Mouse (Mus musculus): ENCODE data around the gene Slc9a9. TPM values are rescaled to one million over a fixed set of nuclear protein-coding genes. Genes with fewer than 3 reads are reported as not detected.

The Slc9a9 gene
- polyA plus RNA-seq, 1 experiment = 20.8 TPM

GRCm38 (mm10) chr9:95121151-95121835 is 451.6 kb downstream of the Slc9a9 start:
- no peak for DNase-seq (ENCODE audit: extremely low spot score in 1 of 2, low spot score in 1 of 2)

- no peak for DNase-seq (ENCODE audit: extremely low spot score in 1 of 2, low spot score in 1 of 2)
Observed at GRCm38 (mm10) chr9:95125683-95126082, 456.0 kb downstream of the Slc9a9 start.

DNA sequence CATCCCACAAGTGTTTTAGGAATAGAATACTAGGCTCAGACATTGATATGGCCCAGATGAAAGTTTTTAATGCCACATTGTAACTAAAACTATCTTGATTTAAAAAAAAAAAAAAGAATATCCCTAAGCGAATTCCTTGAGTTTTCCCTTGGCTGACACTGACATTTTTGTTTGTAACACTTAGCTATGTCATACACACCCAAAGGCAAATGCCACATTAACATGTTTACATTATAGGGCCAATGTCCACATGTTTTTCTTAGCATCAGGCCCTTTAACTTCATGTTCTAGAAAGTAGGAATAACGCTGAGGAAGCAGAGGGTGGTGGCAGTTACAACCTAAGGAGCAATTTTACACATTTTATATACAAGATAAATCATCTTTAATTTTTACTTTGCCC is 458.1 kb downstream of the Slc9a9 start:
- DNase-seq (ENCODE audit: extremely low spot score in 1 of 2, low spot score in 1 of 2) = no peak

- DNase-seq (ENCODE audit: extremely low spot score in 1 of 2, low spot score in 1 of 2) = no peak
Observed at GRCm38 (mm10) chr9:95149206-95149729, 479.6 kb downstream of the Slc9a9 start.

DNA sequence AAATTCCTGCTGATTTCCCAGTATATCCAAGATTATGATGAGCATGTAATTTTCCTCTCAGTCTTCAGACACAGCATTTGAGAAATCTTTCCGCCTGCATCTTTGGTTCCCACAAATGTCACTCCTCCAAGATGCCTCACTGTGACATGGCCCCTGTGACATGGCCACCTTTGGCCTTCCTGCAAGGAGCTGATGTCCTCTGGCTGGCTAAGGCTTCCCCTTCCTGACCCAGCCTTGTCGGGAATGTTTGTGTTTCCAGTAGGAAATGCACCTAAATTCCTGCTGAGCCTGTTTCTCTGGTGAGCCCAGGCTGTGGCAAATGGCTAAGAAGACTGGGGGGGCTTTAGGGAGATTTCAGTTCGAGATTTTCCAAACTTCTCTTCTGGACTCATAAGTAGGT is 480.4 kb downstream of the Slc9a9 start:
- no peak for DNase-seq (ENCODE audit: extremely low spot score in 1 of 2, low spot score in 1 of 2)

DNA sequence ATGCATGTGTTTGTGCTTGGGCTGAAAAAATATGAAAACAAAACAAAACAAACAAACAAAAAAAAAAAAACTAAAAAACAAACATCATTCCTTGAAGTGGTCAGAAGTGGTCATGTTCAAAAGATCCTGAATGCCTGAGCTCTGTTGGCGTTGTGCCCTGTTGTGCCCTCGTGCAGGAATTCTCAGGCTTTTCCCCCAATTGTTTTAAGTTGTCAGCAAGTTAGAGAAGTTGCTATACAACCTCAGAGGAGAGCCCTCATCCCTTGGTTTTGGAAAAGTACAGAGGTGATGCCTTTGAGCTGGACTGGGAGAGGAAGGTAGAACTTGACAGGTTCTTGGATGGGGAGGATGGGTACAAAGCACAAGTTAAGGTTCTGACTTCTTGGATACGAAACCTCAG is 480.9 kb downstream of the Slc9a9 start:
- DNase-seq (ENCODE audit: extremely low spot score in 1 of 2, low spot score in 1 of 2) = no peak

GRCm38 (mm10) chr9:95150998-95151397 is 481.3 kb downstream of the Slc9a9 start:
- DNase-seq (ENCODE audit: extremely low spot score in 1 of 2, low spot score in 1 of 2) = no peak

DNA sequence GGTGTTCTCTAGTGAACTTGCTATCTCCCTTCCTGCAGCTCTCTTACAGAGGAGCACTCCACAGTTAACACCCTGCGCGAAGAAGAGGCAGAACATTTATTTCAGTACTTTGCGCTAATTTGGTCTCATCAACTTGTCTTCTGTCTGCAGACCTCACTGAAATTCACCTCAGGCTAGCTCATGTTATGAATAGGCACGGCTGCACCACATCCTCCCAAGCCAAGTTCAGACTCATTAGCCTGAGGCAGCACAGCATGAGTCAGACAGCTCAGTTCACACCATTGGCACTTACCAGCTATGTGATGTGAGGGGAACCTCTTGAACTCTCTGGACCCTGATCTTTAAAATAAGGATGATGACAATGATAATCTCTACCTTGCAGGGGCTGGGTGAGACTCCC is 482.0 kb downstream of the Slc9a9 start:
- DNase-seq (ENCODE audit: extremely low spot score in 1 of 2, low spot score in 1 of 2) = peak in 1 of 2 experiments; percentile 25

DNA sequence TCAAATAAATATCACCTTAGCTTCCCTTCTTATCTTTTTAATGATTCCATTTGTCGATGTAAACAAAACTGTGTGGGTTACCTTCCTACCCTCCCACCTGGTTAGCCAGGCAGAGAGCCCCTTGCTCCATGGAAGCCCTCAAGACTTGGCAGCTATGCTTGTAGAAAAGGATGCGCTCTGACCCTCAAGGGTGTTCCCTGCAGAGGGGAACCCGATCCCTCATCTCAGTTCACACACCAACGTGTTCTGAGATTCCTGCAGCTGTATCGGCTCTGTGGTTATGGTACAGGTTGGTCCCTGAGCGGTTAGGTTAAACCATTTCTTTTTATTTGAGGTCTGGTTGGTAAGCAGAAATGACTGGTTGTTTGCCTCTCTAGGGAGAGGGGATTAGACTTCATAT is 484.3 kb downstream of the Slc9a9 start:
- no peak for DNase-seq (ENCODE audit: extremely low spot score in 1 of 2, low spot score in 1 of 2)

- no peak for DNase-seq (ENCODE audit: extremely low spot score in 1 of 2, low spot score in 1 of 2)
Observed at GRCm38 (mm10) chr9:95157948-95158347, 488.2 kb downstream of the Slc9a9 start.

GRCm38 (mm10) chr9:95158916-95159315 is 489.2 kb downstream of the Slc9a9 start:
- no peak for DNase-seq (ENCODE audit: extremely low spot score in 1 of 2, low spot score in 1 of 2)

DNA sequence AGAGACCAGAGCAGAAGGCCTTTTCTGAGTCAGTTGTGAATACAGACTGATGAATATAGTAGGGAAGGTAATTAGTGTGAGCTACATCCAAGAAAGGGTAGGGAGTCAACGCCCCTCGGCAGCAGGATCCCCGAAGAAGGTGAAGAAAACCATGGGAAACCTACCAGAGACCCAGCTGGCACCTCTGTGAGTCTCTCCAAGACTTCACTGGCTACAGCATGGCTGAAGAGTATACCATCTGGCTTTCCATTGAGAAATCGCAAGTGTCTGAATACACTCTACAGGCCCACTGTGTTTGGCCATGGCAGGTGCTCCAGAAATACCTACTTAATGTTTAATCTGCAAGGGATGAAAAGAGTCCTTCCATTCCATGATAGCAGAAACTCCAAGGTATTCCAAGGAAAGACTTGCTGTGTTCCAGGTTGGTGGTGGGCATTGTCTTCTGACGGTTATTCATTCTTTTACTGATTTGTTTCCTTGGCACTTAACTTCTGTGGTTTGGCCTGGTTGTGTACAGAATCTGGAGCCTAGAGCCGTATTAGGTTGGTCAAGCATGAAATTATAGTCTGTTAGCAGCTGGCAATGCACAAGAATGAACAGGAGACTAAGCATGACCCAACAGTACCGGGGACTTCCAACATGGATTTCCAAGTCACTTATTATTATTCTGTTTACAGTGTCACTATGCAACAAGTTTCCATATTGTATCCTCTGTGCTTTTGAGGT is 491.0 kb downstream of the Slc9a9 start:
- DNase-seq (ENCODE audit: extremely low spot score in 1 of 2, low spot score in 1 of 2) = no peak

DNA sequence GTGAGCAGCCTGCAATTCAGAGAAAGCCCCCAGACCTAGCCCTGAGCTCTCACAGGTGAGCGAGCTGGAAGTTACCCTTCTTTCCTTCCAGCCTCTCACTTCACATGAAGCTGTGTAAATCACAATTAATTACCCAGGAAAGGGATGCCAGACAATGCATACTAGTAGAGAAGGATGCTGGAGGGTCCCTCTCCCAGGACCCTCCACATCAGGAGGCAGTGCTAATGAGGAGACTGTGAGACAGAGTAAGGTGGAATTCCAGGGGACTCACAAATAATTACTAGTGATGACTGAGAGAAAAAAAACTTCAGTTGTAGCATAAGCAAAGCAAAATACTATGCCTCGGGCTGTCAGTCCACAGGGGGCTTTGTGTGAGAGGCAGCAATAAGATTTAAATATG is 492.0 kb downstream of the Slc9a9 start:
- DNase-seq (ENCODE audit: extremely low spot score in 1 of 2, low spot score in 1 of 2) = no peak

DNA sequence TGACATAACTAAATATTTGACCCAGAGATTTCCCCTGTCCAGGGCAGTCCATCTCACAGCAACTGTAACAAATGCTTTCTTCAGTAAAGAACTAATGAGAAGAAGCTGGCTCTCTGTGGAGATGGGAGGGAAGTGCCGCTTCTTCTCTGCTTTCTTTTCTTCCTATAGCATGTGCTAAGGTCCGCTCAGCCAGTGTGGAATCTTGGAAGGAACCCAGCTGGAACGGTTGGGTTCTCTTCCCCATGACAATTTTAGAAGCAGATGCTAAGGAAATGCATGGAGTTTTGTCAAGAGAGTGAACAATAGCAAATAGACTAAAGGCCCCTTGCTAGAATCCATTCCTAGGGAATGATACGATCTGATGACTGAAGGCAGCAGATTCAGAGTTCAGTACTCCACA is 496.5 kb downstream of the Slc9a9 start:
- DNase-seq (ENCODE audit: extremely low spot score in 1 of 2, low spot score in 1 of 2) = peak; percentile 12 to 54

GRCm38 (mm10) chr9:95167806-95168205 is 498.1 kb downstream of the Slc9a9 start:
- no peak for DNase-seq (ENCODE audit: extremely low spot score in 1 of 2, low spot score in 1 of 2)

GRCm38 (mm10) chr9:95168487-95169008 is 498.8 kb downstream of the Slc9a9 start:
- DNase-seq (ENCODE audit: extremely low spot score in 1 of 2, low spot score in 1 of 2) = peak; percentile 30 to 68

GRCm38 (mm10) chr9:95178170-95178569 is 508.5 kb downstream of the Slc9a9 start:
- no peak for DNase-seq (ENCODE audit: extremely low spot score in 1 of 2, low spot score in 1 of 2)

DNA sequence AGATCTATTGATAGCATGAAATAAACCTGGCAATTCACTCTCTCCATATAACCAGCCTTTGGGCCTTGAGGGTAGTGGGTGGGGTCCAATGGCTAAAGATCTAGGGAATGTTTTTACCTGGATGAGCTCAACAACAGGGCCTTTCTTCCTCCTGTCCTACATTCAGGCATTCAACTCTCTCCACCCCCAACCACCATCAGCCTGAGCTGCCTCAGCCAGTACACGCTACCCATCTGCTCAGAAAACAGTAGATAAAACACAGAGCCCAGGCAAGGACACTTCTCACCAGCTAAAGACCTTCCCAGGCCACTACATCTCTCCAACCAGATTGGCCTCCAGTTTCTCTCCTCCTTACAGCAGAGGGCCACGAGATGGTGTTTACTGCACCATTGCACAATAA is 510.3 kb downstream of the Slc9a9 start:
- no peak for DNase-seq (ENCODE audit: extremely low spot score in 1 of 2, low spot score in 1 of 2)

DNA sequence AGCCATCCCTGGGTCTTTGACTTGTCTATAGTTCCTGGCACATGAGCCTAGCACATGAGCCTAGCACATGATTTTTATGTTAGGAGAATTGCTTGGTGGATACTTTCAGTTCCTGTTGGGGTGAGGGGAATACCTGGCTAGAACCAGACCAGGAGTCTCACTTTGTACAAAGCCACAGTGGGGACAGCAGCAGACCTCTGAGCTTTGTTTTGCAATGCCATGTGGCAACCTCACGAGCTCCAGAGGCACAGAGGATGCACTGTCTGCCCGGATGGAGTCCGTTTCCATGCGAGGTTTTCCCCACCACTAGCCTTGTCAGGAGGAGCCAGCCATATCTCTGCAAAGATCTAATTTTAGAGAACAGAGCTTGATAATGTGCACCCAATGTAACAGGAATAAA is 510.9 kb downstream of the Slc9a9 start:
- no peak for DNase-seq (ENCODE audit: extremely low spot score in 1 of 2, low spot score in 1 of 2)

DNA sequence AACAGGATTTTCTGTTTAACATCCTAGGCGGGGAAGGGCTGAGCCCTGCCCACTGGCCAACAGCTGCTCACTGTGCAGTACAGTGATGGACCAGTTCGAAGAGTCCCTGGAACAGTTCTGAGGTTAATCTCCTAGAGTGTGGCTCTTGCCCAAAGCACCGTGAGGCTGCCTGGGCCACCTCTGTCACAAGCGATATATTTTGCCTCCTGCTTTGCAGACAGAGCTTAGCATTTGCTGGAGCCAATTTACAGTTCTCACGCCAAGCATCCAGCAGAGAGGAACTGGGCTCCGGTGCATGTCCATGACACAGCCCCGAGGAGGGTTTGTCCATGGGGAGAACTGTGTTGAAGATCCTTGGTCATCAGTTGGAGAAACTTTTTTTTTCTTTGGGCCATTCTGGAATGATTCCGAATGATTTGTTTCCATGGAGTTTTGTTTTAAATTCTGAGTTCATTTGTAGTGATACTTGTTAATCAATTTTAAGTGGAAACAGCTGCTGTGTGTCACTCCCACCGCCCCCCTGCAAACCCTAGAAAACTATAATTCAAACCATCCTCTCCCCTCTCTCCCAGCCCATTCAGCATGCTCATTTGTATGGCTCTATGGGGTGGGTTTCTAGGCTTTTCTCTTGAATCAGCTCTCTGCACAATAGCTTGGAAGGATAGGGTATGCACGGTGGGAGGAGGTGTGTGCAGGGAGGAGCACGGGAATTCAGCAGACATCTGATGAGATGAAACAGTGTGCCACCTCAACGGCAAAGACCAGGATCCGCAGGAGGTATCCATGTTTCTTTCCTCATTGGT is 511.7 kb downstream of the Slc9a9 start:
- no peak for DNase-seq (ENCODE audit: extremely low spot score in 1 of 2, low spot score in 1 of 2)

DNA sequence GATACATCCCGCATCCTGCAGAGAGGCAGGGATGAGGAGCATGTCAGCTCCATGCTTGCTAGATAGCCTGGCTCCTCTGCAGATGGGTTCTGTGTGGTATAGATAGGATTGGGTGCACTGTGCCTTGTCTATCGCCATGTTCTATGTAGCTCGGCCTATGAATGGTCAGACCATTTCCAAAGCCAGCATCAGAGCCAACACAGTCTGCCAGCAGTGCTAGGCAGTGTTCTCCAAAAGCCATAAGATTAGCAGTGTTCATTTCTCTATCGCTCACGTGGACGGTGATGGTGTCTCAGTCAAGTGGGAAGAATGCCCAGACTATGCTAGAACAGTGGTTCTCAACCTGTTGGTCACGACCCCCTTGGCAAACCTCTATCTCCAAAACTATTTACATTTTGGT is 512.6 kb downstream of the Slc9a9 start:
- no peak for DNase-seq (ENCODE audit: extremely low spot score in 1 of 2, low spot score in 1 of 2)
